Mouse (Mus musculus): Measurements from ENCODE around the gene Mrps30.
"Not testable (repeated sequence)": the region's sequence is repeated elsewhere in the genome, so short reads cannot be mapped to it uniquely, and the experiment has no call there.

The Mrps30 gene

DNA sequence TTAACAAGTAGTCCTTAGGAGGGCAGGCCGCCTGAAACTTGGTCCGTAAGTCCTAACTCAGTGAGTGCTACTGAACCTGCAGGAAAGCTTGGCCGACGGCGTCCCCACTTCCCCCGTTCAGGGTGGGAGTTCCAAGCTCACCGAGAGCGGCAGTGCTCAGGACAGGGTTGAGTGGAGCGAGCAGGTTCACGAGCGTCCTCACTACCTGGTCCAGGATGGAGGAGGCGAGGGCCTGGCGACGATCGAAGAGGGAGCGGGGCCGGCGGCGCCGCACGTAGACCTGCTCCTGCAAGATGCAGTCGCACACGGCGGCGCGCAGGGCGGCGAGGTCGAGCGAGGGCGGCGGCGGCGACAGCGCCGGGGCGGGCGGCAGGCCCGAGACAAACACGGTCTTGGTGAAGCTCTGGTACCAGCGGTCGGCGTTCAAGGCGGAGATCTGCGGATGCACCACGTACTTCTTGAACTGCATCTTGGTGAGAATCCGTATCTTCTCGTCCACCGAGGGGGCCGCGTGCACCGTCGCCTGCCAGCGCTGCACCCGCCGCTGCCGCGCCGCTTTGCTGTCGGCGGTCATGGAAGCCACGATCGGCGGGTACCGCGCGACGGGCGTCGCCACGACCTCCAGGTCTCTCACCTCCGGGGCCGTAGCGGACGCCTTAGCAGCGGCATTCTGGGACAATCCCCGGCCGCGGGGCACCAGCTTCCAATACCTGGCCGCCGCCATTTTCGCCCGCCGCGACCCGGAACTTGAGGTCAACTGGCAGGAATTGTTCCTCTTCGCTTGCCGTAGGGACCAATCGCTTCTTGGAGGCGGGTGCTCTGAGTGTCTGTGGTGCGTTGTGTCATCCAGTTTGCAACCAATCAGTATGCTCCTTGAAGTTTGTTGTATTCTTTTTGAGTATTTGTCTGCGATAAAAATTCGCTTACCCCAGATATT, at the start of gene Mrps30, which contains the start of gene B430218F22Rik:
Gene Mrps30, minus strand, starts transcription at position 742 of the 937 bp plus-strand sequence.
Gene B430218F22Rik, plus strand, starts transcription at position 120 of the 937 bp plus-strand sequence.
- ATAC-seq (ENCODE audit: insufficient number of reproducible peaks, low FRiP score, low TSS enrichment): peak; percentile 98

DNA sequence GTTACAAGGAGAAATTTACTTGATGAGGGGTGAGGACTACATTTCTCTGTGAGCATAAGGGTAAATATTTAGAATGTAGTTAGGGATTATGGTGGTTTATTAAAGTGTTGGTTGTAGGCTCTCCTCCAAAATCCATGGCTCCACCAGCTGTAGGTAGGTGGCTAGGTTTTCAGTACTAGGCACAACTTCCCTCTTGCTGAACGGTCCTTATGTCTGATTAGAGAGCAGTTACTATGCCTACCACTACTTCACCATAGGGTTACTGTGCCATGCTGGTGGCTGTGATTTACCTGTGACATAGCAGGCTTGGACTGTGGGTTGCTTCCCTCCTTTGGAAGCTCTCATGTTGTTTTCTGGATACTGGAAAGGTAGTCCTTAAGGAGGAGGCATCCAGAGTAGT, 33.8 kb upstream of the Mrps30 start:
- no peak for ATAC-seq (ENCODE audit: insufficient number of reproducible peaks, low FRiP score, low TSS enrichment)

DNA sequence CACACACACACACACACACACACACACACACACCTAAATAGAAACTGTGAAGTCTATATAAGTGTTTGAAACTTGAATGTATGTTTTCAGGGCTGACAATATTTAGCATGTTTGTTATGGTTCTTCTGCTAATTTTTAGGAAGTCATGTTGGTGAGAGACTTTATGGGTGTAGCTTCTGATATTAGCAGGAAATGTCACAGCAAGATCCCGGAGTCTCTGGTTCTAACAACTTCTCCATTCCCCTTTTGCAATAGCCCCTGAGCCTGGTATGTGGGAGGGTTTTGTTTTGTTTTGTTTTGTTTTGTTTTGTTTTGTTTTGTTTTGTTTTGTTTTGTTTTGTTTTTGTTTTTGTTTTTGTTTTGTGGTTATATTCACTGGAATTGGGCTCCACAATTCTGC, 33.4 kb upstream of the Mrps30 start:
- ATAC-seq (ENCODE audit: insufficient number of reproducible peaks, low FRiP score, low TSS enrichment): no peak

DNA sequence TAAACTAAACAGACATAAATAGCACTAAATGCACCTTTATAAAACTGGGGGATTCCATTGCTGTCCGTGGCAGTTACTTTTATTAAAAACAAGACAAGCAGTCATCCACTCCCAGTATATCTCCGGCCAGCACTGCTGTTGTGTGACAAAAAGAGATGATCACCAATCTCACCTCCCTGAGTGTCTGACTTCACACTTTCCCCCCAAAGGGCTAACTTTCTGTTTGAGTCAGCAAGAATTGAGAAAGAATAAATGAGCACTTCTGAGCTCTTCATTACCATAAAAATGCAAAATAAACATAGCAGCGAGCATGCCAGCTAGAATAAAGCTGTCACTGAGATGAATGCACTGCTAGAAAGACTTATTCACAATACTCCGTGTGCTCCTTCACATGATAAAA, 31.1 kb upstream of the Mrps30 start:
- no peak for ATAC-seq (ENCODE audit: insufficient number of reproducible peaks, low FRiP score, low TSS enrichment)

DNA sequence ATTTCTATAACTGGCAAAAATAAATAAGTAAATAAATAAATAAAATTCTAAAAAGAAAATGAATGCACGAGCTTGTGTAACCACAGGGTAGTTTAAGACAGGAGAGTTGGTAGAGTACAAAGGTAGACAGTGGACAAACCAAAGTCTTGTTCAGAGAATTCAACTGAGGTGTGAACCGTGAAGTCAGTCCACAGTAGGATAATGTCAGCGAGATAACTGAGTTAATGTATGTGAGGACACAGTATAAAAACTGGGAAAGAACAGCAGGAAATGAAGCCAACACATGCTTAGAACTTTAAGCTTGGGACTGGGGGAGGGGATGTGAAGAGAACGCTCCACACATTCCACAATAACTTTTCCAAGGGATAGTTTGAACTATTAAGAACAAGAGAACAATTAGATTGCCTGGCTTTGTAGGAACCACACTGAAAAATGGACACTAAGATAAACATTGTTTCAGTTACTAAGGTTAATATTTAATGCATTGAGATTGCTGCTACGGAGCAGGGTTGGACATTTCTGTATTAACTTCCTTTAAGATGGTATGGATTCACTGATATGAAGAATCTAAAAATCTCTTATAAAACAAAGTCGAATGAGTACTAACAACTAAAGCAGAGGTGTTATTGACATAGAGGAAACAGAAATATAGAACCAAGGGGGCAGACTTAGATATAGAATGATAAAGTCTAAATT, 24.4 kb upstream of the Mrps30 start:
- ATAC-seq (ENCODE audit: insufficient number of reproducible peaks, low FRiP score, low TSS enrichment): no peak

DNA sequence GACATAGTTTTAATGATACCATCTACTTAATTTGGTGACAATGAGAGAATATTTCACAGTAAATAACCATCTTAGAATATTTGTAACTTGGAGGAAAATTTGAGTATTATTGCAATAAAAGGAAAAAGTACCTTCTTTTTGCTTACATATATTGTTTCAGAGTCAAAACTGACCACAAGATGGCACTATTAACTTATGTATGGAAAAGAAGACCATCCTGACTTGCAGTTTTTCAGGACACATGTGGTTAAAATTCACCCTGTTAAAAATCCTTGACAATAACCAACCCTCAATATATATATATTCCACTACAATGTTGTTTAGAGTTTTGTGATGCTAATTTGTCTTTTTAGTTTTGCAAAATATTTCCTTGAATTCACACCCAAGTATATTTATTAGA, 16.5 kb upstream of the Mrps30 start:
- ATAC-seq (ENCODE audit: insufficient number of reproducible peaks, low FRiP score, low TSS enrichment): no peak

DNA sequence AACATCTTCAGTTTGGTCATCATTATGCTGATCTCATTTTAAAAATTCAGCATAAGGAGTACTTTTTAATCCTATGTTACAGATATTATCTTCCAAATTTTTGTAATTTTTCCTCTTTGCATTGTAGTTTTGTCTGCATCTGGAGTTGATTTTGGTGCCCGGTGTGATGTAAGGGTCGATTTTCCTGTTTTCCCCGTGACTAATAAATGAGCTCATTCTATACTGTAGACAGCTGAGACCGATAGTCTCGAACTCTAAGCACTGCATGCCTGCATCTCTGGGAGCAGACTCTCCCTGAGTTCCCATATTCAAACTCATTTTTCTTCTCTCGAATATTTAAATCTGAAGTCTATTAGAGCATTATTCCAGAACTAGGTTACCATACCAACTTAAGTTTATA, 13.3 kb upstream of the Mrps30 start:
- ATAC-seq (ENCODE audit: insufficient number of reproducible peaks, low FRiP score, low TSS enrichment): no peak

DNA sequence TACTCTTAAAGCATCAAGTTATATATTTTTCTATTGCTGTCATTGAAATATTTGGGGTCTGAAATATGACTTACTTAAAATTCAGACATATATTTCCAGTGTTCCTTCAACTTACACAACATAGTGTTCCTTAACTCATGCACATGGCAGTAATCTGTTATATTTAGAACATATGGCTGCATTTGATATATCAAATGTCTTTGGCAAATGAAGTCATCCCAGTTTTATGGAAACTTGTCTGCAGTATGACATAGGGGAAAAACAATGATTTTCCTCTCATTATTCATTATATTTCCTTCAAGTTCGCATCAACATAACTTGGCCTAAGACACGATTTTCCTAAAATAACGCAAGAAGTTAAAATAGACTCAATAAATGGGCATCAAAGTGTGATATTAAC, 8.8 kb upstream of the Mrps30 start:
- no peak for ATAC-seq (ENCODE audit: insufficient number of reproducible peaks, low FRiP score, low TSS enrichment)

DNA sequence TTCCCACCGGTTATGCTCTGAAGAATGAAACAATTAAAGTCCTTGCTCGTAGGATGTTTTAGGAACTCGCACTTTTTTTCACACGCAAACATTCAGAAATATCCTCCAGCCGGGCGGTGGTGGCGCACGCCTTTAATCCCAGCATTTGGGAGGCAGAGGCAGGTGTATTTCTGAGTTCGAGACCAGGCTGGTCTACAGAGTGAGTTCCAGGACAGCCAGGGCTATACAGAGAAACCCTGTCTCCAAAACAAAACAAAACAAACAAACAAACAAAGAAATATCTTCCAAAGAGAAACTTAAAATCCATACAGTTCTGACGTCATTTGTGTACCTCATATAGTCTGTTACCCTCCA, 373 bp upstream of the Mrps30 start:
- not testable (repeated sequence) for ATAC-seq (ENCODE audit: insufficient number of reproducible peaks, low FRiP score, low TSS enrichment)

DNA sequence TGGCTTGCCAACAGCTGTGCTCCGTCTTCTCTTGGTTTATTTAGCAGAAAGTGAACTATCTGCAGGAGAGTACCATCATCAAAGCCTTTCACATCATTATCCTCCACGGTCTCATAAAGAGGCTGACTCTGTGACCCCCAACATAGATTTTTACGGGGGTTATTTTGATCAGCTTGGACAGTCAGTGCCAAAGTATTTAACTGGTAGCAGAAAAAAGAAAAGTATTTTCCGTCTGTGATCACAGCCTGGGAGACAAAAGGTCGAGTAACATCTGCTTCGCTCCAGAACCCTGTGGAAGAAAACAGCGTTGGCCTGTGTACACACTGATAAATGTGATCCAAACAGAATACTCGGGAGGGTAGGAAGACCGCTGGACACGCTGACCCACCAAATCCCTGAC, 6.7 kb downstream of the Mrps30 start:
- no peak for ATAC-seq (ENCODE audit: insufficient number of reproducible peaks, low FRiP score, low TSS enrichment)

DNA sequence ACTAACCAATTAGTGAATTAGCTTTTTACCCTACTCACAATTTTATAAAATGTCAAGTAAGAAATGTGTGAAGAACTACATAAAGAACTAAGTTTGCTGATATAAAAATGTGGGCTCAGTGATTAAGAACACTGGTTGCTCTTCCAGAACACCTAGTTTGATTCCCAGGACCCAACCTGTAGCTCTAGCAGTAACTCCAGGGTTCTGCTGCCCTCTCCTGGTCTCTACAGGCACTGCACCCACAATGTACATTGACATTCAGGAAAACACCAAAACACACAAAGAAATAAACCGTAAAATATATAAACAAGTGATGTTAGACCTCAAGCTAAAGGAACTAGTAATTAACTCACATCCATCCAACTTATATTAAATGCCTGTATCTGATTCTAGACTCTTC, 7.9 kb downstream of the Mrps30 start:
- ATAC-seq (ENCODE audit: insufficient number of reproducible peaks, low FRiP score, low TSS enrichment): peak; percentile 51; the same call in 1 of the 2 replicates

DNA sequence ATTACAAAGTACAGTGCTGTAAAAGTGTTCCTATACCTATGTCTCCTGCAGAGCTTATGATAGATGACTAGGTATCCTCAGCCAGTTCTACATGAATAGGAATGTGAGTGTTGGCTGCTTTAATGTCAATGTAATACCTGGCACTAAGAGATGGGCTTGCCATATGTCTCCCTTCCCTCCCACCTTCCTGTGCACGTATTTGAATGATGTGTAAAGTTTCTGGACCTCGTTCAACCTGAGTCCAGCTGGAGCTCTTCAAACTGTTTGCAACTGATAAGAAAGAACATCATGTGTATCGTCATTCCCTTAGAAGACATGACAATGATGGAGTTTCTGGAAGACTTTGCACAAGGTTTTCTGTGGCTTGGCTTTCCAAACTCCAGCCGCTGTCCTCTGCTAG, 14.2 kb downstream of the Mrps30 start:
- ATAC-seq (ENCODE audit: insufficient number of reproducible peaks, low FRiP score, low TSS enrichment): no peak

DNA sequence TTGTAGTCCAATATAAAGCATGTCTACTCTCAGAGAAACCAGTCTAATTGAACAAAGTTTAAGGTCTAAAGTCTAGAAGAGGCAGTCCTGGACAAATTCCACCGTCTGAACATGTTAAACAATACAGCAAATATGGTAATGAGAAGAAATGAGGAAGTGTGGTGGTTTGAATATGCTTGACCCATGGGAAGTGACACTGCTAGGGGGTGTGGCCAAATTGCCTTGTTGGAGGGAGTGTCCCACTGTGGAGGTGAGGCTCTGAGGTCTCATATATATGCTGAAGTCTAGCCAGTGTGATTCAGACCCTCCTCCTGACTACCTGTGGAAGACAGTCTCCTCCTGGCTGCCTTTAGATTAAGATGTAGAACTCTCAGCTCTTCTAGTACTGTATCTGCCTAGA, 21.3 kb downstream of the Mrps30 start:
- no peak for ATAC-seq (ENCODE audit: insufficient number of reproducible peaks, low FRiP score, low TSS enrichment)

DNA sequence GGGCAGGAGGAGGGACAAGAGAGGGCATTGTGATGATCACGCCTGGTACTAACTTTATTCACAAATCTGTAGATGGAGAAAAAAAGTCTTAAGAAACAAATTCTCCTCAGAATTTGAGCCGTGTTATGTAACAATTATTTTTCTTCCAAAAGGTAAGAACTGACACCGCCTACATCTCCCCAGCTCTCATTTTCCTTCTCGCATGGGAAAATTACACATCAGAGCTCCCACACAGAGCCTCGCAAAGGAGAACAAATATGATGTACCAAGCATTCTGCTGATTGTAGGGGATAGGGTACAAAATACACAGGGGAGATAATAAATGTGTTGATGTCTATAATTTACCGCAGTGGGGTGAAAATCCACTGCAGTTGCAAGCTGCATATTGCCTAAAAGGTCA, 23.7 kb downstream of the Mrps30 start:
- no peak for ATAC-seq (ENCODE audit: insufficient number of reproducible peaks, low FRiP score, low TSS enrichment)

DNA sequence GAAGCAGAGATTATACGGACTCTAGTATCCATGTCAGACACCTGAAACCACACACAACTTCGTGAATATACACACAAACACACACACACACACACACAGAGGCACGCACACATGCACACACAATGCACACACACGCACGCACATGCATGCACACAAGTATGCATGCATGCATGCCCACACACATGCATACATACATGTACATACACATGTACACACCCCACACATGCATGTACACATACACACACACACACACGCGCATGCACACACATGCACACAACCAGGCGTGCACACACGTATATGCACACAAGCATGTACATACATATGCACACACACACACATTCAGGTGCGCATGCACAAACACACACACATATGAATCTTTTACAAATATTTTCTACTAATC, 36.2 kb downstream of the Mrps30 start:
- ATAC-seq (ENCODE audit: insufficient number of reproducible peaks, low FRiP score, low TSS enrichment): 0 out of 2 replicates have a peak, but pooled peaks have one; percentile 47

DNA sequence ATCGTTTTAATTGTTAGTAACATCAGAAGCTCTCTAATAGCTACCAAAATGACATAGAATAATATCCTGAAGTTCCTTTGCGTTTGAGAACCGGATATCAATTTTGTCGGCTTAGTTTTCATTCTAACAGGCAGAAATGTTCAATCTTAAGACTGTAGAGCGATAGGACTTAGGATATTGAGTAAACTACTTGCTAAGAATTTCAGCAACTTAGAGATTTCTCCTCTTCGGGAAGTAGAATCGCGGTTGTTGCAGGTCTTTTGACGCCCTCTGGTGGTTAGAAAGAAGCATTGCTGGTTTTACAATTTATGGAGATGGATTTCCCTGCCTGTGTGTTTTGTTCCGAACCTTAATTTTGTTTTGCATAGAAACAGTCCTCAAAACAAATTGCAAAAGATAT, 36.8 kb downstream of the Mrps30 start:
- ATAC-seq (ENCODE audit: insufficient number of reproducible peaks, low FRiP score, low TSS enrichment): peak; percentile 45; the same call in 1 of the 2 replicates

Measured in cerebellum, adult (tissue).